Mouse (Mus musculus) heart, postnatal 25 days (tissue): ENCODE measurements around the gene Nrap. TPM values are rescaled to one million over a fixed set of nuclear protein-coding genes. Genes with fewer than 3 reads are reported as not detected.

Experiments
- DNase-seq: peaks from one replicate; pipeline ENCODE4 v3.0.0; 2022; ENCODE audit warnings: low spot score
- intact Hi-C: fragments of 180-260 bp; cut with DNase I; formaldehyde crosslinking; loops from one replicate; pipeline ENCODE4 v1.15.1; 2025
- total RNA-seq, 2 experiments: library from RNA; stranded (reverse); gene quantifications; 2 replicates each; pipeline ENCODE4 v1.2.3; 2021

The Nrap gene
- total RNA-seq, 2 experiments from 2014 or later, result 314 to 343 TPM

- DNase-seq, result no peak
- intact Hi-C loops, result no loop called here
Observed at GRCm38 (mm10) chr19:56277140-56277804, 112.6 kb downstream of the Nrap start.

GRCm38 (mm10) chr19:56272081-56272480, 117.8 kb downstream of the Nrap start:
- intact Hi-C loops, result no loop called here
- DNase-seq, result no peak

Other genes starting within 250 kb of the Nrap start
- not detected for gene Habp2, start 102.9 kb downstream of the Nrap start, total RNA-seq
- 10 to 100 TPM; 12.6 to 15.6 TPM for gene Casp7, start 7.1 kb upstream of the Nrap start, total RNA-seq
- under 1 TPM in 1 of 2 experiments, not detected in 1; 0.25 TPM for gene Plekhs1, start 71.6 kb upstream of the Nrap start, total RNA-seq
- 10 to 100 TPM; 10.1 to 11.3 TPM for gene Dclre1a, start 158.2 kb upstream of the Nrap start, total RNA-seq
- 10 to 100 TPM; 22.9 to 28.6 TPM for gene Nhlrc2, start 158.2 kb upstream of the Nrap start, total RNA-seq